Mouse (Mus musculus) mouse trophoblast stem cell (cell line): ENCODE results near the gene Klf4.

Source experiments
- in situ Hi-C, 2 experiments: fragments of 300-500 bp; cut with MseI, MboI; formaldehyde crosslinking; loops; 2 replicates in 1 of 2; 3 replicates in 1 of 2; pipeline ENCODE4 v1.15.1; 2025

The Klf4 gene

GRCm38 (mm10) chr4:55532407-55533195 lies at the start of gene Klf4:
TSS of gene Klf4 (minus strand) at chr4:55532466.
- in situ Hi-C loops: no loop called here

GRCm38 (mm10) chr4:55571432-55571831 lies 39.2 kb upstream of the Klf4 start:
- in situ Hi-C loops: no loop called here

- in situ Hi-C loops: no loop called here
Observed at GRCm38 (mm10) chr4:55567986-55568385, 35.7 kb upstream of the Klf4 start.

GRCm38 (mm10) chr4:55567575-55567974 lies 35.3 kb upstream of the Klf4 start:
- in situ Hi-C loops: no loop called here

- in situ Hi-C loops: no loop called here
Observed at GRCm38 (mm10) chr4:55564317-55564716, 32.1 kb upstream of the Klf4 start.

- in situ Hi-C loops: no loop called here
Observed at GRCm38 (mm10) chr4:55563050-55563449, 30.8 kb upstream of the Klf4 start.

- in situ Hi-C loops: no loop called here
Observed at GRCm38 (mm10) chr4:55562062-55562461, 29.8 kb upstream of the Klf4 start.

GRCm38 (mm10) chr4:55546869-55547268 lies 14.6 kb upstream of the Klf4 start:
- in situ Hi-C loops: no loop called here

- in situ Hi-C loops: no loop called here
Observed at GRCm38 (mm10) chr4:55542753-55543152, 10.5 kb upstream of the Klf4 start.

GRCm38 (mm10) chr4:55541654-55542053 lies 9.4 kb upstream of the Klf4 start:
- in situ Hi-C loops: no loop called here

- in situ Hi-C loops: no loop called here
Observed at GRCm38 (mm10) chr4:55541221-55541620, 9.0 kb upstream of the Klf4 start.

- in situ Hi-C loops: no loop called here
Observed at GRCm38 (mm10) chr4:55535012-55535411, 2.7 kb upstream of the Klf4 start.

GRCm38 (mm10) chr4:55534510-55534909 lies 2.2 kb upstream of the Klf4 start:
- in situ Hi-C loops: no loop called here

GRCm38 (mm10) chr4:55533803-55534254 lies 1.6 kb upstream of the Klf4 start:
- in situ Hi-C loops: no loop called here

- in situ Hi-C loops: no loop called here
Observed at GRCm38 (mm10) chr4:55533196-55533802, 1.0 kb upstream of the Klf4 start.

- in situ Hi-C loops: no loop called here
Observed at GRCm38 (mm10) chr4:55531856-55532406, 335 bp downstream of the Klf4 start.

- in situ Hi-C loops: no loop called here
Observed at GRCm38 (mm10) chr4:55531096-55531855, 990 bp downstream of the Klf4 start.

GRCm38 (mm10) chr4:55530731-55531095 lies 1.6 kb downstream of the Klf4 start:
- in situ Hi-C loops: no loop called here

- in situ Hi-C loops: no loop called here
Observed at GRCm38 (mm10) chr4:55530236-55530635, 2.0 kb downstream of the Klf4 start.

GRCm38 (mm10) chr4:55528404-55528803 lies 3.9 kb downstream of the Klf4 start:
- in situ Hi-C loops: no loop called here

- in situ Hi-C loops: no loop called here
Observed at GRCm38 (mm10) chr4:55527931-55528330, 4.3 kb downstream of the Klf4 start.
